Mouse (Mus musculus): ENCODE data around the gene Kit. TPM values are rescaled to one million over a fixed set of nuclear protein-coding genes. Genes with fewer than 3 reads are reported as not detected.

Gene Kit
- polyA plus RNA-seq, 1 experiment from 2014 or later, result 17.8 TPM

DNA sequence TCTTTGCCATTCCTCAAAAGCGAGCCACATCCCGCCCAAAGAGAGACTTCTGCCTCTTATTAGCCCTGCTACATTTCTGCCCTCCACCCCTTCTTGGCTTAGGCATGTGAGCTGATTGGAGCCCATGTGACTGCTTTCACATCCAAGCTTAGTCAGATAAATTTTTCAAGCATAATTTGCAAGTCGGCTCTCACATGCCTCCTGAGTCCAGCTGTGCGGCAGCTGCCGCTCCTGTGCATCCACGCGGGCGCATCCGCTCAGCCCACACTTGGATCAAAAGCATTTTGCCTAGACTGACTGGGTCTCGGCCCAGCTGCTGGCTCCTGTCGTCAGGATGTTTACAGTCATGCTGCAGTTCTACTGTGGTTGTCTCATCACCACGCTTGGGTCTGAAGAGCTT, 126.9 kb downstream of the Kit start:
- no peaks in the 10 kb centered on the region for H3K27me3 ChIP-seq (ENCODE audit: control insufficient read depth, insufficient read depth, low read length)

DNA sequence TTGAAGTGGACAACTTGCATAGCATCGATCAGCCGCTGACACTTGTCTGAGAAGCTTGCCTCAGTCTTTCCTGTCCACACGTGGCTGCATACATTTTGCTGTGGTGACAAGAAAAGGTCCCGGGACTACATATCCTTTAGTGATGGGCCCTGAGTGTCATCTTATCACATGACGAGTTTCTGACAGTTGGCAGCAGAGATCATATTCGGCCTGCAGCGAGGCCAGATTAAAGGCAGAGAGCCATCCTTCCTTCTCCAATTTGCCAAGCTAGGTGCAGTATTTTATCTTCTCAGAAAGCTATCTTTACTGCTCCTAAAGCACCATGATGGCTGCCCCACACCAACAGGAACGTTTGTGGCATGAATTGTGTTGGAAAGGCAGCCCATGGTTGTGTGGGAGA, 127.4 kb downstream of the Kit start:
- WGBS, result 93% methylated on average over 8 of the region's 8 CpGs
- no peak overlapping the region for H3K9ac ChIP-seq (ENCODE audit: low read depth, low read length)
- H3K27me3 ChIP-seq (ENCODE audit: control insufficient read depth, insufficient read depth, low read length), result no peaks in the 10 kb centered on the region
- no peak for ATAC-seq (ENCODE audit: low FRiP score, low TSS enrichment)
- no peaks in the 10 kb centered on the region for H3K36me3 ChIP-seq (ENCODE audit: control insufficient read depth, insufficient read depth, low read length)
- H3K4me1 ChIP-seq (ENCODE audit: control insufficient read depth, insufficient read depth, low read length), result no peaks in the 10 kb centered on the region
- H3K27ac ChIP-seq (ENCODE audit: low read depth, low read length), result no peak overlapping the region
- H3K4me3 ChIP-seq (ENCODE audit: low read length), result no peak overlapping the region
- no peak overlapping the region for H3K4me2 ChIP-seq (replicated peaks; ENCODE audit: low read depth, low read length)
- no peaks in the 10 kb centered on the region for H3K9me3 ChIP-seq (ENCODE audit: control insufficient read depth, low read length)

More for the DNA sequence above, 126.9 kb downstream of the Kit start:
- 89% methylated on average over 12 of the region's 12 CpGs for WGBS
- H3K4me3 ChIP-seq (ENCODE audit: low read length), result no peak overlapping the region
- no peaks in the 10 kb centered on the region for H3K9me3 ChIP-seq (ENCODE audit: control insufficient read depth, low read length)
- H3K36me3 ChIP-seq (ENCODE audit: control insufficient read depth, insufficient read depth, low read length), result no peaks in the 10 kb centered on the region
- ATAC-seq (ENCODE audit: low FRiP score, low TSS enrichment), result no peak
- H3K9ac ChIP-seq (ENCODE audit: low read depth, low read length), result no peak overlapping the region
- no peak overlapping the region for H3K27ac ChIP-seq (ENCODE audit: low read depth, low read length)
- H3K4me2 ChIP-seq (replicated peaks; ENCODE audit: low read depth, low read length), result no peak overlapping the region
- no peaks in the 10 kb centered on the region for H3K4me1 ChIP-seq (ENCODE audit: control insufficient read depth, insufficient read depth, low read length)

DNA sequence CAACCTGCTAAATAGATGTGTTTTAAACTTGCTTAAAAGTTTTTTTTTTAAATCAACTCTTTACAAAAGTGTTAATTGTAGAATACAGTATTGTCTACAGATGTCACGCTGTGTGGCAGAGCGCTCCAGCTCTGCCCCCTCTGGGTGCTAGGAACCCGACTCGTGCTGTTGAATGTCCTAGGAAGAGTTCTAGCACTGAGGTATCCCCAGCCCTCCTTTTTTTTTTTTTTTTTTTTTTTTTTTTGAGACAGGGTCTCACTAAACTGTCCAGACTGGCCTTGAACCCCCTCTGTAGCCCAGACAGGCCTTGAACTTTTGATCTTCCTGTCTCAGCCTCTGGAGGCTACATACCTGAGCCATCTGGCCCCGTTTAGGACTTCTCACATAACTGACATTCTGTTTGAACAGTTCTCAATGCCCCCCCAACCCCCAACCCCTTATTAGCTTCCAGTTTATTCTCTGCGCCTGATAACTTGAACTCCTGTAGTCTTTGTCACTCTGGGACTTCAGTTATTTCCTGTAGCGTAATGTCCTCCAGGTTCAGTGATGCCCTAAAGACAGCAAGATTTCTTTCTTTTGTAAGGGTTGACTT, 130.0 kb downstream of the Kit start:
- H3K4me1 ChIP-seq (ENCODE audit: control insufficient read depth, insufficient read depth, low read length), result no peaks in the 10 kb centered on the region
- no peak overlapping the region for H3K4me2 ChIP-seq (replicated peaks; ENCODE audit: low read depth, low read length)
- H3K36me3 ChIP-seq (ENCODE audit: control insufficient read depth, insufficient read depth, low read length), result no peaks in the 10 kb centered on the region
- no peak for ATAC-seq (ENCODE audit: low FRiP score, low TSS enrichment)
- no peak overlapping the region for H3K27ac ChIP-seq (ENCODE audit: low read depth, low read length)
- H3K9ac ChIP-seq (ENCODE audit: low read depth, low read length), result no peak overlapping the region
- no peaks in the 10 kb centered on the region for H3K27me3 ChIP-seq (ENCODE audit: control insufficient read depth, insufficient read depth, low read length)
- 79% methylated on average over 7 of the region's 7 CpGs for WGBS
- H3K9me3 ChIP-seq (ENCODE audit: control insufficient read depth, low read length), result no peaks in the 10 kb centered on the region
- no peak overlapping the region for H3K4me3 ChIP-seq (ENCODE audit: low read length)

DNA sequence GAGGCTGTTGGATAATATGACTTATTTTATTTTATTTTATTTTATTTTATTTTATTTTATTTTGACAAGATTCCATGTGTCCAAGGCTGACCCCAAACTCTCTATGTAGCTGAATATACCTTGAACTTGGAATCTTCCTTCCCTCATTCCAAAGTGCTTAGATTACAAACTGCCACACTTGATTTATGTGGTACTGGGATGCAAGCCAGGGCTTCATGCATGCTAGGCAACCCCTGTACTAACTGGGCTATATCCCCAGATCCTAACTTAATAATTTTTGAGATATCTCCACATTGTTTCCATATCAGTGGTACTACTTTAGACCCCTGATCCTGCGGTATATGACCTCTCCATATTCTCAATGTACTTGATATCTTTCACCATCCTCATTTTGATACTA, 130.7 kb downstream of the Kit start:
- no peaks in the 10 kb centered on the region for H3K27me3 ChIP-seq (ENCODE audit: control insufficient read depth, insufficient read depth, low read length)
- no peak overlapping the region for H3K4me3 ChIP-seq (ENCODE audit: low read length)
- H3K27ac ChIP-seq (ENCODE audit: low read depth, low read length), result no peak overlapping the region
- no peak for ATAC-seq (ENCODE audit: low FRiP score, low TSS enrichment)
- no peaks in the 10 kb centered on the region for H3K36me3 ChIP-seq (ENCODE audit: control insufficient read depth, insufficient read depth, low read length)
- no peak overlapping the region for H3K9ac ChIP-seq (ENCODE audit: low read depth, low read length)
- no peak overlapping the region for H3K4me2 ChIP-seq (replicated peaks; ENCODE audit: low read depth, low read length)
- H3K9me3 ChIP-seq (ENCODE audit: control insufficient read depth, low read length), result no peaks in the 10 kb centered on the region
- 97% methylated on average over 1 of the region's 1 CpGs for WGBS
- H3K4me1 ChIP-seq (ENCODE audit: control insufficient read depth, insufficient read depth, low read length), result no peaks in the 10 kb centered on the region
